Mouse (Mus musculus) urinary bladder, adult 18-20 months (tissue): ENCODE results near the gene Rgs11.

ENCODE experiments used
- DNase-seq, 2 experiments: peaks; one replicate each; pipeline ENCODE4 v3.0.0; 2022; ENCODE audit warnings: low spot score in 2 of 2, mixed read lengths in 2 of 2

Rgs11 gene

GRCm38 (mm10) chr17:26231156-26231555 is 28.4 kb downstream of the Rgs11 start:
- DNase-seq = no peak

GRCm38 (mm10) chr17:26232863-26233262 is 30.1 kb downstream of the Rgs11 start:
- no peak for DNase-seq

- DNase-seq = no peak
Measured at GRCm38 (mm10) chr17:26234386-26234785, 31.6 kb downstream of the Rgs11 start.

- no peak for DNase-seq
Measured at GRCm38 (mm10) chr17:26235077-26235815, 32.5 kb downstream of the Rgs11 start.

- no peak for DNase-seq
Measured at GRCm38 (mm10) chr17:26237667-26238066, 34.9 kb downstream of the Rgs11 start.

GRCm38 (mm10) chr17:26239551-26239950 is 36.8 kb downstream of the Rgs11 start:
- no peak for DNase-seq

GRCm38 (mm10) chr17:26240120-26240790 is 37.5 kb downstream of the Rgs11 start:
- DNase-seq = no peak

- DNase-seq = no peak
Measured at GRCm38 (mm10) chr17:26240990-26241389, 38.2 kb downstream of the Rgs11 start.

GRCm38 (mm10) chr17:26243471-26244100 is 40.8 kb downstream of the Rgs11 start:
- DNase-seq = peak in 1 of 2 experiments; percentile 60

- peak; percentile 89 to 92 for DNase-seq
Measured at GRCm38 (mm10) chr17:26244101-26244841, 41.5 kb downstream of the Rgs11 start, which contains the start of gene Fam234a. Gene Fam234a, minus strand, starts transcription at chr17:26244242.

- DNase-seq = no peak
Measured at GRCm38 (mm10) chr17:26251886-26252538, 49.3 kb downstream of the Rgs11 start.

- DNase-seq = peak; percentile 92 to 96
Measured at GRCm38 (mm10) chr17:26252539-26253251, 49.9 kb downstream of the Rgs11 start, which contains the start of gene Luc7l. Gene Luc7l, plus strand, starts transcription at chr17:26252896.

GRCm38 (mm10) chr17:26253399-26253798 is 50.6 kb downstream of the Rgs11 start:
- DNase-seq = no peak

- DNase-seq = no peak
Measured at GRCm38 (mm10) chr17:26255313-26255712, 52.6 kb downstream of the Rgs11 start.
